Mouse (Mus musculus) kidney, postnatal 0 days (tissue): ENCODE measurements at regions not wholly inside any gene's neighbourhood (a gene's known extent, or its start where the extent isn't known, plus 50 kb on each side); places are given as distances from the start of the nearest gene placed in this dataset.

Experiments
- ATAC-seq: fragments of 200-750 bp; cut with Nextera tagmentation; replicated peaks from 2 replicates; pipeline ENCODE4 v1.8.0; 2017; ENCODE audit warnings: low read depth, moderate number of reproducible peaks, moderate TSS enrichment, moderate library complexity; ENCODE audit not compliant: low FRiP score
- DNase-seq: peaks from one replicate; pipeline ENCODE4 v3.0.0-alpha.2; 2016; ENCODE audit warnings: low spot score
- H3K27ac ChIP-seq: fragments of 300-500 bp; sonication (generic); 2 replicates; pipeline ENCODE4 v1.5.1; 2014; ENCODE audit warnings: mild to moderate bottlenecking
- H3K27me3 ChIP-seq: fragments of 300-500 bp; sonication (generic); 2 replicates; pipeline ENCODE4 v1.6.1; 2014; ENCODE audit warnings: low read length, mixed read lengths; ENCODE audit not compliant: insufficient read depth
- H3K36me3 ChIP-seq: fragments of 300-500 bp; sonication (generic); 2 replicates; pipeline ENCODE4 v1.6.1; 2014; ENCODE audit warnings: low read length, mixed read lengths; ENCODE audit not compliant: insufficient read depth
- H3K4me1 ChIP-seq: fragments of 300-500 bp; sonication (generic); replicated peaks from 2 replicates; pipeline ENCODE4 v1.6.1; 2014; ENCODE audit warnings: antibody characterized with exemption, low read length, mixed read lengths; ENCODE audit not compliant: insufficient read depth
- H3K4me2 ChIP-seq: fragments of 300-500 bp; sonication (generic); 2 replicates; pipeline ENCODE4 v1.6.1; 2014; ENCODE audit warnings: mild to moderate bottlenecking, low read length, moderate library complexity, mixed read lengths
- H3K4me3 ChIP-seq: fragments of 300-500 bp; sonication (generic); replicated peaks from 2 replicates; pipeline ENCODE4 v1.5.1; 2014; ENCODE audit warnings: low read depth, low read length
- H3K9ac ChIP-seq: fragments of 300-500 bp; sonication (generic); 2 replicates; pipeline ENCODE4 v1.6.1; 2014; ENCODE audit warnings: low read depth, low read length
- H3K9me3 ChIP-seq: fragments of 300-500 bp; sonication (generic); replicated peaks from 2 replicates; pipeline ENCODE4 v1.6.1; 2016; ENCODE audit warnings: low read length, inconsistent platforms, mixed read lengths
- CTCF ChIP-seq: IDR thresholded peaks from 2 replicates; pipeline ENCODE4 v1.5.1; 2016; ENCODE audit warnings: antibody characterized with exemption, low read depth, mild to moderate bottlenecking, moderate library complexity
- WGBS: fragments of 180-500 bp; shearing (Covaris S2); extraction: QIAGEN DNeasy Blood & Tissue Kit; methylation state at CpG from one replicate; pipeline ENCODE4 v1.1.7; 2014; 5-methylcytosine and 5-hydroxymethylcytosine counted together

DNA sequence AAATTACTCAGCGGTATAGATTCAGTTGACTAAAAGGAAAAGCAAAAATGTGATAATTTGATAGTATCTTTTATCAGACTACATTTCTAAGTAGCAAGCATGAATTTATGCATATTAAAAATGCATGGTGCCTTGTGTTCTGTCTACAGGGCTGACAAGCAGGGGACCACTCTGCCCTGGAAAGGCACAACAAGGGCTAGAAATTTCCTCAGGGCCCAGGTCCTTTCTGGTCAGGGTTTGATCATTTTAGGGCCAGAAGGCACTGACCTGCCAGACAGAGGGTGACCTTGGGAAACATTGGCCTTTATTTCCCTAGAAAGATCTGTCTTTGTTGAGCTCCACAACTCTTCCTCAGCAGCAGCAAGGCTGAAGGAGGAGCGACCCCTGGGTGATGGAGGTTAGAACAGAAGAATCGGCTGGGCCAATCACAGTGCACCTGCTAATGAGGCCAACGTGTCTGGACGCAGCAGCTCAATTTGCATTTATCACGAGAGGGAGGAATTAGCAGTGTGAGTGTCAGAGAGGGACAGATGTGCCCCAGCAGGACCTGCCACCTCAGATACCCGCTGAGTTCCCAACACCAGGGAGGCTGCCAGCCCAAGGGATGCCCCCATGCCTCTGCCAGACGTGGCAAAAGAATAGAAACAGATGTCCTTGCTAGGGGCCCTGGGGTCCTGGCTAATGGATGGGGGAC lies 297.0 kb upstream of the Pou3f3 start:
- 51% methylated on average over 8 of the region's 8 CpGs for WGBS
- no peak for TF ChIP-seq CTCF
- Histone ChIP-seq H3K36me3 (no peaks in the 10 kb centered on the region), H3K9me3 (0 out of 2 replicates have a peak, but pooled peaks cover 4% of the 10 kb centered on the region), H3K27ac (no peak overlapping the region), H3K9ac (no peak overlapping the region), H3K27me3 (no peaks in the 10 kb centered on the region), H3K4me2 (no peak overlapping the region), H3K4me3 (no peak overlapping the region), H3K4me1 (no peaks in the 10 kb centered on the region)
- ATAC-seq = no peak
- no peak for DNase-seq

DNA sequence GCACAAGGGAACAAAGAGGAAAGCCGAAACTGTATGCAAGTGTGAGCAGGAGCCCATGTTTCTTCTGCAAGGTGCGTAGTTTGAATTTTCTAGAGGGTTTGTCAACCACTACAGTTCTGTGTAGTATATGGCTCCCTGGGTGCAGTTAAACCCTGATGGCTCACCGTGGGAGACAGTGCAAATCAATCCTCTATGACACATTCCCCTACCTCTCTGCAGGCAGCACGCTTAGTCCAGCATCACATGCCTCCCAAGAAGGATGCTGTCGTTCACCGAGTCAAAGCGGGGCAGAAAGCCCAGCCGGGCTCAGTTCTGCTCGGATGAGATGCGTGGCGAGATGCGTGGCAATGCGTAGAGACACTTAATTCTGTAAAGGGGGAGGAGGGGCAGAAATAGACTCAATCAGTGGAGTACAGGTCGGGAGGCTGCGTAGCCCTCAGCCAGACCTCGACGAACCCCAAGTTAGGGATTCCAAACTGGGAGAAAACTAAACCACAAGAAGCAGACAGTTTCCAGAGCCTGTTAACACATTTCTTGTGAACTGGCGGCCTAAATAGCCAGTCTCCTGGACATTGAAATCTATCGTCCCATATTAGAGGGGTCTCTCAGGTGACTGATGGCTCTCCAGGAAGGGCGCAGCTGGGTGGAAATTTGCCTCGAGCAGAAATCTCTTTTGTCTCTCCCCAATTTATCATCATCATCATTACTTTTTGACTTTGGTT lies 279.6 kb upstream of the Pou3f3 start:
- H3K36me3 ChIP-seq = no peaks in the 10 kb centered on the region
- no peaks in the 10 kb centered on the region for H3K4me1 ChIP-seq
- WGBS = 71% methylated on average over 21 of the region's 21 CpGs
- no peaks in the 10 kb centered on the region for H3K27me3 ChIP-seq
- no peak overlapping the region for H3K4me3 ChIP-seq
- no peak for TF ChIP-seq CTCF
- no peak overlapping the region for H3K27ac ChIP-seq
- H3K9me3 ChIP-seq = no peaks in the 10 kb centered on the region
- DNase-seq = no peak
- ATAC-seq = no peak
- H3K9ac ChIP-seq = no peak overlapping the region
- no peak overlapping the region for H3K4me2 ChIP-seq

DNA sequence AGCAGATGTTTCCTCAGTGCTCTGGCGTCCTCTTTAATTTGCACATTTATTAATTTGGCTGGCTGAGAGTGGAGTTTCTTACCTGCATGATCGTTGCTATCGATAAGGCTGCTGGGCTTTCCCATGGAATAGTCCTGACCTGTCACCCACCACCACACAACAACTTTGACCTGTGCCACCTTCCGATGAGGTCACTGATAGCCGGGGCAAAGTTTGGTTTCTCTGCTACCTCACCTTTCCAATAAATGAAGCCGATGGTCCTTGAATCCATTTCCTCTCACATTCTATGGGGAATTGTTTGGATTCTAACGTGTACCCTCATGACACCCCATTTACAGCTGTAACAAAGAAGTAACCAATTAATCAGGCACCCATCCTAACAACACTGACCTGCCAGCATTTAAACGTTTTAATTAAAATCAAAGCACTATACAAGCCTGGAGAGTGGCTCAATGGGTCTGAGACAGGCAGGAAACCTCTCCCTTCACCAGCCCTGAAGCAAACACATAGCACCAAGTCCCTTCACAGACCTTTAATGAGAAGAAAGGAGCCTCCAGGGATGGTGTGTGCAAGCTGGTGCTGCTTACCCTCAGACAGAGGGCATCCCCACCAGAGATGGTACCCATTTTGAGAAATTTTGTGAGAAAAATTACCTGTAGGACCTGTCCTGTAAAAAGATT lies 278.9 kb upstream of the Pou3f3 start:
- H3K9me3 ChIP-seq = no peaks in the 10 kb centered on the region
- H3K36me3 ChIP-seq = no peaks in the 10 kb centered on the region
- no peak overlapping the region for H3K27ac ChIP-seq
- H3K4me2 ChIP-seq = no peak overlapping the region
- no peak overlapping the region for H3K9ac ChIP-seq
- no peak for TF ChIP-seq CTCF
- no peak for ATAC-seq
- no peaks in the 10 kb centered on the region for H3K4me1 ChIP-seq
- no peak overlapping the region for H3K4me3 ChIP-seq
- H3K27me3 ChIP-seq = no peaks in the 10 kb centered on the region
- no peak for DNase-seq
- WGBS = 70% methylated on average over 8 of the region's 8 CpGs

DNA sequence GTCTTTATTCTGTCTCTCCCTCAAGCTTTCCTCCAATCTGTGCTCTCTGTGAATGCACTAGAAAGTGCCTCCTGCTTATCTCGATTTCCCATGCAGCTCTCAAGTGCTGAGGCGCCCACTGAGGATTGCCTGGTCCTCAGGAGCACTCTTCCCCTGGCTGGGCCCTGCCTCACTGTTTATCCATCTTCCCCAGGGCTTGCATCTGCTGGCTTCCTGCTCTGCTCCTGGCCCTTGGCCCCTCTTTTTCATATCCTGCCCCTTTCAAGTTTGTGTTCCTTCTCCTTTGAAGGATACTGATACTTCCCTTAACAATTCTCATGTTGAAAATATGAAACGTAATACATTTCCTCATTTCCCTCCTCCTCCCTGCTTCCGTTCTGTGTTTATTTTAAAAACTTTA lies 277.8 kb upstream of the Pou3f3 start:
- no peak for ATAC-seq
- no peak overlapping the region for H3K4me2 ChIP-seq
- no peak for DNase-seq
- WGBS = 38% methylated on average over 4 of the region's 4 CpGs
- no peaks in the 10 kb centered on the region for H3K27me3 ChIP-seq
- H3K9me3 ChIP-seq = no peaks in the 10 kb centered on the region
- no peak for TF ChIP-seq CTCF
- no peak overlapping the region for H3K9ac ChIP-seq
- H3K36me3 ChIP-seq = no peaks in the 10 kb centered on the region
- H3K27ac ChIP-seq = no peak overlapping the region
- H3K4me3 ChIP-seq = no peak overlapping the region
- H3K4me1 ChIP-seq = no peaks in the 10 kb centered on the region

DNA sequence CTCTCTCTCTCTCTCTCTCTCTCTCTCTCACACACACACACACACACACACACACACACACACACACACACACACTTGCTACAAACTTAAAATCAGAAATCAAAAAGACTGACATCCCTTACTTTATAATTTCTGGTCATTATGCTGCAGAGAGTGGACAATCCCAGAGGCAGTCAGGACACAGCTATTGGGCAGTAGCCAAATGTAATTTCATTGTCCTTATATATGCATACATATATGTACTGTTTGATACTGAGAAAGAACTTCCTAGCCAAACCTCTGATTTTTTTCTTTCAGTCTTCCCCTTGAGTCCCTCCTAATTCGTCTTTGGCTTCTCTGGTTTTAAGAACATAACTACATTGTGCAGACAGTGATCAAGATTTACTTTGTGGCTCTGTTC lies 277.3 kb upstream of the Pou3f3 start:
- no peaks in the 10 kb centered on the region for H3K27me3 ChIP-seq
- ATAC-seq (no peak), DNase-seq (peak; percentile 2)
- H3K9ac ChIP-seq = no peak overlapping the region
- no peaks in the 10 kb centered on the region for H3K36me3 ChIP-seq
- 43% methylated on average over 1 of the region's 1 CpGs for WGBS
- TF ChIP-seq CTCF = no peak
- no peaks in the 10 kb centered on the region for H3K9me3 ChIP-seq
- no peak overlapping the region for H3K4me2 ChIP-seq
- no peaks in the 10 kb centered on the region for H3K4me1 ChIP-seq
- H3K27ac ChIP-seq = no peak overlapping the region
- H3K4me3 ChIP-seq = no peak overlapping the region

DNA sequence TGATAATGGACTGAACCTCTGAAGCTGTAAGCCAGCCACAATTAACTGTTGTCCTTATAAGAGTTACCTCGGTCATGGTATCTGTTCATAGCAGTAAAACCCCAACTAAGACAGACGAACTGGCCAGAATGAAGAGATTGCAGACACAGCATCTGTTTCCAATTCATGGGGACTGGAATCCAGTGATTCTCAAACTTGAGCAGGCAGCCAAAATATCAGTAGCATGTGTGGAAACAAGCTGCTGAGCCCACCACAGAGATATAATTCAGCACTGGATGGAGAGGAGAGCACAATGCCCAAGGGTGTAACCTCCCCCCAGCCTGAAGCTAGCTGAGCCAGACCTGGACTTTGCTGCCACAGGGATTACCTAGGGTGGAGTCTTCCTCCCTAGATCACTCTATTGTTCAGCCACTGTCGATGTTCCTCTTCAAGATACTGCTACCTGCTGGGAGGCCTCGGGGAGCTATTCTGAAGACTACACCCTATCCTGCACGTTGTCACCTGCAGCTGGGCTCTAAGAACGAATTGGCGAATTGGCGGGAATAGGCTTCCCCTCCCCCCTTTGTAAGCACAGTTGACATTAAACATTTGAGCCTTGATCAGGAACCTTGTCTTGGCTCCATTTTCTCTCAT lies 259.1 kb upstream of the Pou3f3 start:
- ATAC-seq (no peak), DNase-seq (no peak)
- no peaks in the 10 kb centered on the region for H3K4me1 ChIP-seq
- H3K4me3 ChIP-seq = no peak overlapping the region
- H3K27ac ChIP-seq = no peak overlapping the region
- TF ChIP-seq CTCF = no peak
- no peaks in the 10 kb centered on the region for H3K36me3 ChIP-seq
- H3K9ac ChIP-seq = no peak overlapping the region
- no peak overlapping the region for H3K4me2 ChIP-seq
- H3K27me3 ChIP-seq = no peaks in the 10 kb centered on the region
- H3K9me3 ChIP-seq = no peaks in the 10 kb centered on the region
- WGBS = 61% methylated on average over 8 of the region's 8 CpGs
